Mouse (Mus musculus): Measurements from ENCODE around the gene B4galnt4.
"Not testable (repeated sequence)": the region's sequence is repeated elsewhere in the genome, so short reads cannot be mapped to it uniquely, and the experiment has no call there.

B4galnt4 gene

GRCm38 (mm10) chr7:141060426-141061242, at the start of gene B4galnt4:
Gene B4galnt4, plus strand, starts transcription at chr7:141061104.
- no peak for DNase-seq (ENCODE audit: low spot score)

DNA sequence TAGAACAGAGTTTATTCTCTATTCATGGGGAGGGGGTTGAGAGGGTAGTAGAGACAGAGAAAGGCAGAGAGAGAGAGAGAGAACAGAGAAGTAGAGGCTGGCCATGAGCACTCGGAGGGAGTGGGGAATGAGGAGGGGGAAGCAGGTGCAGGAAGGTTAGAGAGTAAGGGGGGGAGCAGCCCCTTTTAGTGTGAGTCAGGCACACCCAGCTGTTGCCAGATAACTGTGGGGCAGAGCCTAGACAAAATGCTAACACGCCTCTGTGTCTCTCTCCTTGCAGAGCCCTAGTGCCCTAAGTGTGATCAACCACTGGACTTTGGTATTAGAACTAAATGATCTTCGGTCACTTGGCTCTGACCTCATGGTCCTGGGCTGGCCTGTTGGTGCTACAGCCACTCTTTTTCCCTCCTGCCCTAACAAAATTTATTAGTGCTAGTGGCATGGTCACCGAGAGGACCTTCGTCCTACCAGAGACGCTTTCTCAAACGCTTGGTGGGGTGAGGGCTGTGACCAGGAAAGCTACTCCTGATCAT, 49.6 kb upstream of the B4galnt4 start:
- DNase-seq (ENCODE audit: low spot score), result no peak

DNA sequence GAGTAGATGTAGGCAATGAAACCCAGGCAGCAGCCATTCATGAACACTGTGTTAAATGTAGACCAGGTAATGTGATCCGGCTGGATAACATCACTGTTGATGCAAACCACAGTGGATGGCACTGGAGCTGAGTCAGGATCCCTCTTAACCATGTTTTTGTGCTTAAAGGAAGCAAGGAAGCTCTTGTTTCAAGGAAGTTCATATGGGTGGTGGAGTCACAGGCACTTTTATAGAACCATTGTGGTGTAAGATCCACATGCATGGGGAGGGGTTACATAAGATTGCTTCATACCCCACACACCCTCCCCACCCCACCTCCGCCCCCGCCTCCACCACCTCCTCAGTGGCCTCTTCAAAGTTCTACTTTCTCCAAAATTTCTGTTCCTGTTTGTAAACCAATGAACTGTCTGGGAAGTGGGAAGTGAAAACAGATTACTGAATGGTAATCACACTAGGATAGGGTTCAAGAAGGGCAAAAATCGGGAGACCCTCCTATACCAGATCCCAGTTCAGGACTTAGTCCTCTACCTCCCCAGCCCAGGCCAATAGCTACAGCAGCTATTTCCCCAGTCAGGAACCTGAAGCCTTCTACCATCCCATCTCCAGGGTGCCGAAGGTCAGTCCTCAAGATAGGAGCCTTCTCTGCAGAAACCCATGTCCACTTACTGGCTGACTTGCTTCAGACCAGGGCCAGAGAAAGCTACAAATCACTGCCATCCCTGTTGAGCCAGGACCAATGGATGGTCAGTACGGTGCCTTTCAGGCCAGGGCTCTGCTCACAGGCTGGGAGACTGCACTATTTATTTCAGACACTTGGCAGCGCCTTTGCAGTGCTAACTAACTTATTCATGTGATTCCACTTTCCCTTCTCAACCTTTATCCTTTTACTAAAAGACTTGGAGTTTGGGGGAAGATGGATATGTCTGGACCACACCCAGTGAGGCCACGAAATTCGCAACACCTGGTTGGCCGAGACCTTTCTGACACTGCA, 43.9 kb upstream of the B4galnt4 start:
- no peak for DNase-seq (ENCODE audit: low spot score)

DNA sequence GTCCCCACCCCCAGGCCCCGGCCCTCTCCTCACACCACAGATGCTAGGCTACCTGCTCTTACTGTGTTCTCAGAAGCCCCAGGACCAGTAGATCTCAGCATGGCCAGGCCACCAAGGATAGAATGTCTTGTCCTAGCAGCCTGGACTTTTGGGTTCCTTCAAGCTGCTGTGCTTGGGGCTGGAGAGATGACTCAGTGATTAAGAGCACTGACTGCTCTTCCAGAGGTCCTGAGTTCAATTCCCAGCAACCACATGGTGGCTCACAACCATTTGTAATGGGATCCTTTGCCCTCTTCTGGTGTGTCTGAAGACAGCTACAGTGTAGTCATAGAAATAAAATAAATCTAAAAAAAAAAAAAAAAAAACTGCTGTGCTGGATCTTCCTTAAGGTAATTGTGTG, 43.1 kb upstream of the B4galnt4 start, which contains the start of gene Ifitm6:
Gene Ifitm6, minus strand, starts transcription at position 101 of the 400 bp plus-strand sequence.
- DNase-seq (ENCODE audit: low spot score), result not testable (repeated sequence)

DNA sequence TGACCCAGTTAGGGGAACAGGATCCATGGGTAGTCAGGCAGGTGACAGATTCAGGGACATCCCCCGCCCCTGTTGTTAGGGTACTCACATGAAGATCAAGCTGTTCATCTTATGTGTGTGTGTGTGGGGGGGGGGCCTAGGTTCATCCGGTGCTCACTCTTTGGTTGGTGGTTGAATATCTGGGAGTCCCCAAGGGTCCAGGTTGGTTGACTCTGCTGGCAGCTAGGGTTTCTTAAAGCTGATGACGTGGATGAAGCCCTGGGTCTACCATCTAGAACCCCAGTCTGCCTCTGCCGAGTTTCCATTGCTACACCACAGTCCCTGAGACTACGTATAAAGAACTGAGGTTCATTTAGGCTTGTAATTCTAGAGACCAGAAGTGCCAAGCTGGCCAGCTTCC, 41.9 kb upstream of the B4galnt4 start:
- no peak for DNase-seq (ENCODE audit: low spot score)

DNA sequence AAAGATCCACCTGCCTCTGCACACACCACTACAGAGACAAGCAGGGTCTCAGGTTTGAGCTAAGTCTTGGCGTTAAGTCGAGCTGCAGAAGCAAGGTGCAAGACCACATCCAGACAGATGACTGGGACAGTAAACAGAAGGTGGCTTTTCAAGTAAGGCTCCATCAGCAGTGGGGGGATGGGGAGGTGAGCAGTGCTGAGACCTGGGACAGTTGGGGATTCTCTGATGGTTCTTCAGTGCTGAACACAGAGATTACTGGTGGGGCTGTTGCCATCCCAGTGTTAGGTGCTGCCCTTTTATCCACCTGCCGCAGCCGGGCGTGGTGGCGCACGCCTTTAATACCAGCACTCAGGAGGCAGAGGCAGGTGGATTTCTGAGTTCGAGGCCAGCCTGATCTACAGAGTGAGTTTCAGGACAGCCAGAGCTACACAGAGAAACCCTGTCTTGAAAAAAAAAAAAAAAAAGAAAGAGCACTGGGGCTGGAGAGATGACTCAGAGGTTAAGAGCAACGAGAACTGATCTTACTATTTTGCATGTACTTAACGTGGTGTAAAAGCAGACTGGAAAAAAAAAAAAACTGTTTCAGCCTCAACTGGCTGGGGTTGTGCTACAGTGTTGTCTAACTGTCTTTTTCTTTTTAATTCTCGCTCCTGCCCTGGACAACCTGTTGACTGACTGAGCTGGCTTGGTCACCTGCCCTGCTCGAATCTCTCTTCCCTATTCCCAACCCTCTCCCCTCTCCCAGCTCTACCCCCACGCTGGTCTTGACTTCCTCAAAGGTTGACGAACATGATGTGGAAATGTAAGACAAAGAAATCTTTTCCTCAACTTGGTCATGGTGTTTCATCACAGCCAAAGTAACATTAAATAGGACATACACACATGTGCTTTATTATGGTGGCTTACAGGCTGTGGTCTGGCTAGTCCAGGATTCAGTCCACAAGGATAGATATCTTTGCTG, 39.1 kb upstream of the B4galnt4 start:
- DNase-seq (ENCODE audit: low spot score), result no peak

- no peak for DNase-seq (ENCODE audit: low spot score)
These were observed 35.8 kb upstream of the B4galnt4 start for GRCm38 (mm10) chr7:141024865-141025838.

GRCm38 (mm10) chr7:141026097-141026739, 34.7 kb upstream of the B4galnt4 start:
- no peak for DNase-seq (ENCODE audit: low spot score)

DNA sequence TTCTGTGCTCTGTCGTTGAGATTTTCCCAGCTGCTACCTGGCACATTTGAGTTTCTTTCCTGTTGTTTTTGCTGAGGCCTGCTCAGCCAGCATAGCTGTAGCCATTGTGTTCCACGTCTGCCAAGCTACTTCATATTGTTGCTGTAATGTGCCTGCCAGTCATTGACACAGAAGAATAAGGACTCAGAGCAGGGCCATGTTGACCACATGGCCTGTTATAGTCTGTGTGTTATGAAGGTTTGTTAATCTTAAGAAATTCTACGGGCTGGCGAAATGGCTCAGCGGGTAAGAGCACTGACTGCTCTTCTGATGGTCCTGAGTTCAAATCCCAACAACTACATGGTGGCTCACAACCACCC, 34.2 kb upstream of the B4galnt4 start:
- DNase-seq (ENCODE audit: low spot score), result no peak

GRCm38 (mm10) chr7:141028831-141029230, 32.1 kb upstream of the B4galnt4 start, which contains the start of gene Gm17387:
Gene Gm17387, plus strand, starts transcription at chr7:141029131.
- no peak for DNase-seq (ENCODE audit: low spot score)

GRCm38 (mm10) chr7:141030390-141030789, 30.5 kb upstream of the B4galnt4 start:
- DNase-seq (ENCODE audit: low spot score), result no peak

- no peak for DNase-seq (ENCODE audit: low spot score)
These were observed 28.3 kb upstream of the B4galnt4 start for GRCm38 (mm10) chr7:141032458-141033167.

GRCm38 (mm10) chr7:141036624-141037023, 24.3 kb upstream of the B4galnt4 start:
- DNase-seq (ENCODE audit: low spot score), result not testable (repeated sequence)

GRCm38 (mm10) chr7:141038090-141039032, 22.5 kb upstream of the B4galnt4 start:
- no peak for DNase-seq (ENCODE audit: low spot score)

DNA sequence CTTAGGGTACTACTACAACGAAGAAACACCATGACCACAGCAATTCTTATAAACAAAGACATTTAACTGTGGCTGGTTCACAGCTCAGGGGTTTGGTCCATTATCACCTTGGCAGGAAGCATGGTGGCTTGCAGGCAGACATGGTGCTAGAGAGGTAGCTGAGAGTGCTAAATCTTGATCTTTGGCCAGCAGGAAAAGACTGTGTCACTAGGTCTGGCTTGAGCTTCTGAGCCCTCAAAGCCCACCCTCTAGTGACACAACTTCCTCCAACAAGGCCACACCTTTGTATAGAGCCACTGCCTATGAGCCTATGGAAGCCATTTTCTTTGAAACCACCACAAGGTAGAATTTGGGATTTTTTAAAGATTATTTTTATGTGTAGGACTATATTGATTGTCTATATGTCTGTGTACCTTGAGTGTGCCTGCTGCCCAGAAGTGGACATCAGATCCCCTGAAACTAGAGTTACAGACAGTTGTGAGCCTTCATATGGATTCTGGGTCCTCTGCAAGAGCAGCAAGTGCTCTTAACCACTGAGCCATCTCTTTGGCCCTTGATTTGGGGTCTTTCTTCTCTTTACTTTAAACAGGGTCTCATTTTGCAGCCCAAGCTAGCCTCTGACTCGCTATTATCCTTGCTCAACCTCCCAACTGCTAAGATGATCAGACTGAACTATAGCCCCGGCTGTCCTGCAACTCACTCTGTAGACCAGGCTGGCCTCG, 21.4 kb upstream of the B4galnt4 start:
- no peak for DNase-seq (ENCODE audit: low spot score)

- no peak for DNase-seq (ENCODE audit: low spot score)
These were observed 19.9 kb upstream of the B4galnt4 start for GRCm38 (mm10) chr7:141040867-141041606.
